Mouse (Mus musculus): ENCODE results near the gene Fosl2.
"Not testable (repeated sequence)": the region's sequence is repeated elsewhere in the genome, so short reads cannot be mapped to it uniquely, and the experiment has no call there.

The Fosl2 gene

DNA sequence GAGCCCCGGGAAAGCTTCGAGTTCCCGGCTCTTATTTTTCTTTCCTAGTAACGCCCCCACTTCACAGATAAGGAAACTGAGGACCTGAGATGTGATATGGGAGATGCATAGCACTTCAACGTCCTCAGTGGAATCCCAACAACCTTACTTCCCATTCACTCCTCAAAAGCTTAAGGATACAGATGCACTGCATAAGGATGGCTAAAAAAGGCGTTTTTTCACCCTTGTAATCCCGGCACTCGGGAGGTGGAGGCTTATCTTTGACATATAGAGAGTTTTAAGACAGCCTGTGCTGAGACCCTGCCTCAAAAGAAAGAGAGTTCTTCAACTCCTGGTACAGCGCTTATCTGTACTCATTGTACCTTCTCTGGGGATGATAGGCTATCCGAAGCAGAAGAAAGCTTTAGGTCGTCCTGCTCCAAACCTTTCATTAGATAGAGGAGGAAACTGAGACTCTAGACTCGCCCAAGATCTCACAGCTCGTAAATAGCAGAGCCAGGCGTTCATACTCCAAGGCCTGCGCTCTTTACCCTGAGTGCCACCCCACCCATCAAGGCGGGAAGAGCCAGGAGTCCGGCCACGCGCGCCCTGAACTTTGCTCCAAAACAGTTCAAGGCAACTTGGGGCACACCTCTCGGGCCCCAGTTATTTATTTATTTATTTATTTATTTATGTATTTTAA is 1.4 kb upstream of the Fosl2 start:
- DNase-seq (ENCODE audit: low spot score): peak; percentile 16

DNA sequence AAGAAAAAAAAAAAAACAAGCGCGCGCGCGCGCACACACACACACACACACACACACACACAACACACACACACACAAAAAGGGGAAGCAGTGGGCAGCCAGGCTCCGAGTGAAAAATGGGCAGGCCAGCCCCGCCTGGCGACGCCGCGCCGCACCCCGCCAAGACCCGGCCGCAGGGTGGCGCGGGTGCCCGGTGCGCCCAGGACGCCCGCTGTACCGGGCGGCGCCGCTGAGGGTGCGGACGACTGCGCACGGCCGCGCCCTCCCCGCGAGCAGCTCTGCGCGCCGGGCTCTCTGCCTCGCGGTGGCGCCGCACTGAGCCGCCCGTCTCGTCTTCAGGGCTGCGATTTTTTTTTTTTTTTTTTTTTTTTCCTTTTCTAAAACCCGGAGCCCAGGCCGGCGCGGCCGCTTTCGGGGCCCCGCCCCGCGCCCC is 682 bp upstream of the Fosl2 start:
- DNase-seq (ENCODE audit: low spot score): peak; percentile 33

DNA sequence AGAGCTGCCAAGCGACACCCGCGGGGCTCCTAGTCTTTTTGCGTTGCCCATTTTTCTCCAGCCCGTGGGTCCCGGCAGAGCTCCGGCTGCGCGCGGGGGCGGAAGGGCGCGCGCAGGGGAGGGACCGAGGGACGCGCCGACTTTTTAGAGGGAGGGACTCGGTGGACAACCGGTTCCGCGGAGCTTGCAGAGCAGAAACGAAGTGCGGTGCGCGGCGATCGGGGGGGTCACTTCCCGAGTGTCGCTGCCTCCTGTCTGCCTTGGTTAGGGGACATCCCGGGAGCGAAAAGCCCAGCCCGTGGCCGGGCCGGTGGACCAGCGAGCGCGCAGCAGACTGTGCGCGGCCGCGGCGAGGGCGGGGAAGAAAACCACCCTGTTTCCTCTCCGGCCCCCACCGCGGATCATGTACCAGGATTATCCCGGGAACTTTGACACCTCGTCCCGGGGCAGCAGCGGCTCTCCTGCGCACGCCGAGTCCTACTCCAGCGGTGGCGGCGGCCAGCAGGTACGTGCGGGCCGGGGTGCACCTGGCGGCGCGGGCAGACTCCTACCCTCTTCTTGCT is 781 bp downstream of the Fosl2 start:
- no peak for DNase-seq (ENCODE audit: low spot score)

DNA sequence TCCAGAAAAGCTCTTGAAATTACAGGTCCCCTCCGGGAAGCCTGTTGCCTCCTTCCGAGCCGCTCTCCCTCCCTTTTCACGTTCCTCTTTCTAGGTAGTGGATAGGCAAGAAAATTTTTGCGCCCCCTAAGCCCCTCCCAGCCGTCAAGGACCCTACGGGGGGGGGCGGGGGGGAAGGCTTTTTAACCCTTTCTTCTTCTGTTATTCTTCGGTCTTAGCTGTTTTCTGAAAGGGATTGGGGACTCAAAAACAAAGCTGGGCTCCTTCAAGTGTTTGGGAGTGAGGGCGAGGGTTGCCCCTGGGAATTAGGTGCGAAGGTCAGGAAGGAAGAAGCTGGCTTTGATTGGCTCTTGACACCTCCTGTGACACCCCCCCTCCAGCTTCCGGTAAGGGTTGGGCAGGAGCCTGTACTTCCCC is 1.5 kb downstream of the Fosl2 start:
- no peak for DNase-seq (ENCODE audit: low spot score)

DNA sequence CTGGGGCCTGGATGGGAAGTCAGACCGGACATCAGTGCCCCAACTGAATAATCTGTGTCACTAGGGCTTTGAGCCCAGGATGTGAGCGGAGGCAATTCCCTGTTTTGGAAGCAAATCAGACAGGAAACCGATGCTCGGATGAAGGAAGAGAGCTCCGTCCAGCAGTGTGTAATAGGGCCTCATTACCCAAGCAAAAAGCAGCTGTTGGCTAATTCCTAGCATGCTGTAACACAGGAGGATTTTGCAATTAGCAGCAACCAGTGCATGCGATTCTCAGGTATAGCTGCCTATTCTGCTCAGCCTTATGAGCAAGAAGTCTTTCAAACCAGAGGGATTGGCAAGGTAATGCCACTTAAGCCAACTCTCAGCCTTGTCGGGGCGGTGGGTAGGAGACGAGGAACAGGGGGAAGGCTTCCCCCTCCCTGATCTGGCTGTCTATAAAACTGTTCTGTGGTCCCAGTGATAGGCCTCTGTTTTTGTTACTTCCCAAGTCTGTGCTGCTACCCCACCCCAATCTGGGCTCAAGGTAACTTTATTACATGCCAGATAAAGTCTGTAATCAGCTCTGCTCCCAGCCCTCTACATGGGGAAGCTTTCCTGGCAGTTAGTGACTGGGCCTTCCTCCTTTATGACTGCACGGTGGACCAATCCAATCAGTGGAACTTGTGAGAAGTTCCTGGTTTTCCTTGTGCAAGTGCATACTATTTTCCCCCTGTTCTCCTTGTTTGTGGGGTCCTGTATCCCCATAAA is 3.0 kb downstream of the Fosl2 start:
- no peak for DNase-seq (ENCODE audit: low spot score)

DNA sequence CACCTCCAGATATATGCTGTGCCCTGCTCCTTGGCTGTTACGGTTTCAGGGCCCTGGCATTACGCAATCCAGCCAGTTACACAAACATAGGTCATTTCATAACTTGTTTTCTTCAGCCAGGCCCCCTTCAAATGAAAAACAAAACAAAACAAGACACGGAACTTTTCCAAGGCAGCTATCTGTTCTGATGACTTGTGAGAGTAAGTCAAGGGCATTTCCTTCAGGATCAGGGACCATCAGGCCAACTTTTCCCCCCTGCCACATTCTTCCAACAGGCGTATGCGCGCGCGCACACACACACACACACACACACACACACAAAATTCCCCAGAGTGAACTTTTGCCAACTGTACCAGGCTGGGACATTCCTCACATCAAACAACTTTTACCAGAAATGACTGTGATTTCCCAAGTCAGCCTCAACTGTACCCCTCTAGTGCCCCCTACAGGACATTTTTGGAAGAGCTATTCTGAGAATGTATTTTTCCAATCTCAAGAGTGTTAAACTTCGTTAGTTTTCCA is 4.0 kb downstream of the Fosl2 start:
- DNase-seq (ENCODE audit: low spot score): peak; percentile 88

DNA sequence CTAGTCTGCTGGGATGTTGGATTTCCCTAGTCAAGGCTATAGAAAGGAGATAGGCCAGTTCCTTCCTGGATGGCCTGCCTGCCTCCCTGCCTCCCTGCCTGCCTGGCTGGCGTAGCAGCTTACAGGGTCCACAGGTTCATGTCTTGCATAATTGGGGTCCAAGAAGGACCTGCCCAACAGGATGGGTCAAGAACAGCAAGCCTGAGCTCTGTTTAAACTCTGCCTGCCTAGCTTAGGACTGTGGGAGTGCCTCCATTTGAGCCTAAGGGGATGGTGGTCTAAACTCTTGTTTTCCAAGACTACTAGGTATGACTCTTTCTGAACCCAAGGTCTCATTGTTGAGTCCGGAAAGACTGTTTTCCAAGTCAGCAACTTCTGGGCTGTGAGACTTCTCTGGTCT is 6.3 kb downstream of the Fosl2 start:
- DNase-seq (ENCODE audit: low spot score): no peak

DNA sequence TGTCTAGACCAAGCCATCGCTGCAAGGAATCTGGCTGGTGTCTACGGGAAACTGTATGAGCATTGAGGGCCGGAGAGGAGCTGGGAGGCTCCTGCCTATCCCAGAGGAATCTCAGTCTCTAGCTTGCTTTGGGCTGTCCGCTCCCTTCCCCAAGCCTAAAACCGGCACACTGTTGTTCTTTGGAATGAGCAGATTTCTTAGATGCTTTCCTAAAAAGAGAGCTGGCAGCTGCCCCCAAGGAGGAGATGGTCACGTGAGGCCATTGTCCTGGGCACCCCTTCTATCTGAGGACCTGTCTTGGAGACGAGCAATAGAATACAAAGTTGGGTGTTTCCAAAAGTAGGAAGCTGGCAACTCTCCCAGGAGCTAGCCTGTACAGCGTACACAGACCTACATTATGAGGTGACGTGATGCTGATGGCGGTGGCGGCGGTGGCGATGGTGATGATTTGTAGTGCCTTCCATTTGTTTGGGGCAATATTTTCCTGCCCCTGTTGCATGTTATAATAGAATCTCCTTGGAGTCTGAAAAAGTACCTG is 7.9 kb downstream of the Fosl2 start:
- no peak for DNase-seq (ENCODE audit: low spot score)

DNA sequence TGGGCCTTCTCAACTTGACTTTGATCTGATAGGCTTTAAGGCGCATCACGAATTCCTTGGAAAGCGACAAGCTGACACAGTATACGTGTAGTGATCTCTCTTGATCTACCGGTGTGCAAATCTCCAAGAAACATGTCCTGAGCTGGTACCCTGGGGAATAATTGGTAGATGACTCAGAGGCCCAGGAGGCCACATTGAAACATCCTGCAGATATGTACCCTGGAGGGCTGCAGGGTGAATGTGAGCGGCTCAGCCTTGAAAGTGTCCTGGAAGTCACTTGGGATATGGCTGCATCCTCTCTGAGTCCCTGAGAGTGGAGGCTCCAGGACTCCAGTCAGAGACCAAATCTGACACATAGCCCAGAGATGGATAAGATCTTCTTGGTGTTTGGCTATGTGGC is 10.7 kb downstream of the Fosl2 start:
- no peak for DNase-seq (ENCODE audit: low spot score)

DNA sequence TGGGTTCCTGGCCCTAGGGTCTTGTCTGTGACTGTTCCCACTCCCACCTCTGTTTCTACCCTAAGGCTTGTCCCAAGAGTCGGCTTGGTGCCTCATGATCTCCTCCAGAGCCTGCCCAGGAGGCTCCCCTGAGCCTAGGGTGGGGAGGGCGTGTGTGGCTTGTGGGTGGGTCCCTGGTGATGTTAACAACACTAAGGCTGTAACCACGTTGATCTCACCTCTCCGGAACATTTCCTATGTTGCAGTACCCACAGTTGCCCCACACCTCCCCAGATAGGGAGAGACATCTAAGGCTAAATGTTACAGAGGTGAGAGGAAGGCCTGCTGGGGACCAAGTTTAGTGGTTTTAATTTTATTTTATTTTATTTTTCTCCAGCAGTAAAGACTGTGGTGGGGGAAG is 13.0 kb downstream of the Fosl2 start:
- DNase-seq (ENCODE audit: low spot score): no peak

DNA sequence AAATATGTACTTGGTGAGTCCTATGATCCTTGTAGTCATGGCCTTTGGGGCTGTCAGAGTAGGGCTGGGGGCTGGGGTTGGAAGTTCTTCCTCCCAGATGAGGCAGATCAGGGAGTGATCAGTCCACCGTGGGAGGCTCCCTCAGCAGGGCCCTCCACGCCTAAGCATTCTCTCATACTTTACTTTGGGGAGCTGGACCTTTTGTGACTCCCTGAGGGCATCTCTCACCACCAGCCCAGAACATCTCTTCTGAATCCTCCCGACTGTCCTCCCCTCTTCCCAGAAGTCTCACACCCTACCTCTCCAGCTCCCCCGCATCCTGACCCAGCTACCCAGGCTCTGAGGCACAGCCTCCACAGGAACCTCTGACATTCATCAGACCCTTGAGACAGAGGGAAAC is 15.6 kb downstream of the Fosl2 start:
- DNase-seq (ENCODE audit: low spot score): no peak

DNA sequence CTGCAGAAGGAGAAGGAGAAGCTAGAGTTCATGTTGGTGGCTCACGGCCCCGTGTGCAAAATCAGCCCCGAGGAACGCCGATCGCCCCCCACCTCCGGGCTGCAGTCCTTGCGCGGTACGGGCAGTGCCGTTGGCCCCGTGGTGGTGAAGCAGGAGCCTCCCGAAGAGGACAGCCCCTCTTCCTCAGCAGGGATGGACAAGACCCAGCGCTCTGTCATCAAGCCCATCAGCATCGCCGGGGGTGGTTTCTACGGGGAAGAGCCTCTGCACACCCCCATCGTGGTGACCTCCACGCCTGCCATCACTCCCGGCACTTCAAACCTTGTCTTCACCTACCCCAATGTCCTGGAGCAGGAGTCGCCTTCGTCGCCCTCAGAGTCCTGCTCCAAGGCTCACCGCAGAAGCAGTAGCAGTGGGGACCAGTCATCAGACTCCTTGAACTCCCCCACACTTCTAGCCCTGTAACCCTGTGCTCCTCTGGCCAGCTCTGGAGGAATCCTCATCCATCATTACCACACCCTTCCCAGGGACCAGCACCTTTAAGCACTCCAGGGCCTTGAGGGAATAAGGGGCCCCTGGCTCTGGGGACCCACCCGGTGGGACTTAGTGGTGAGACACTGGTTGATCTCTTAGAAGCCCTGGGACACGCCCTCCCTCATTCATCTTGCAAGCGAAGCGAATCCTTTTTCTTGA is 17.3 kb downstream of the Fosl2 start:
- DNase-seq (ENCODE audit: low spot score): no peak

DNA sequence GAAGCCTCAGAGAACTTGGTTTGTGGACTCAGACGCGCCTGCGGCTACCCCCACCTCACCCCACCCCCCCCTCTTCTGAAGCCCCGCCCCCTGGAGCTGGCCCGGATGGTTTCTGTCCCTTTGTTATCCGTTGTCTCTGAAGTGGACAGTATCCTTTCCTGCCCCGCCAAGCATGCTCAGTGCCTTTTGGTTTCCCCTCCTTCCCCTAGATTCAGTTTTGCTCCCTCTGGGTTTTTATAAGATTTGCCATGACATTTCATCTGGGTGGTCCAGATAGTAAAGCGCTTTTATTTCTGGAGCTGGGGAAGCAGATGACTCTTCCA is 17.8 kb downstream of the Fosl2 start:
- no peak for DNase-seq (ENCODE audit: low spot score)

DNA sequence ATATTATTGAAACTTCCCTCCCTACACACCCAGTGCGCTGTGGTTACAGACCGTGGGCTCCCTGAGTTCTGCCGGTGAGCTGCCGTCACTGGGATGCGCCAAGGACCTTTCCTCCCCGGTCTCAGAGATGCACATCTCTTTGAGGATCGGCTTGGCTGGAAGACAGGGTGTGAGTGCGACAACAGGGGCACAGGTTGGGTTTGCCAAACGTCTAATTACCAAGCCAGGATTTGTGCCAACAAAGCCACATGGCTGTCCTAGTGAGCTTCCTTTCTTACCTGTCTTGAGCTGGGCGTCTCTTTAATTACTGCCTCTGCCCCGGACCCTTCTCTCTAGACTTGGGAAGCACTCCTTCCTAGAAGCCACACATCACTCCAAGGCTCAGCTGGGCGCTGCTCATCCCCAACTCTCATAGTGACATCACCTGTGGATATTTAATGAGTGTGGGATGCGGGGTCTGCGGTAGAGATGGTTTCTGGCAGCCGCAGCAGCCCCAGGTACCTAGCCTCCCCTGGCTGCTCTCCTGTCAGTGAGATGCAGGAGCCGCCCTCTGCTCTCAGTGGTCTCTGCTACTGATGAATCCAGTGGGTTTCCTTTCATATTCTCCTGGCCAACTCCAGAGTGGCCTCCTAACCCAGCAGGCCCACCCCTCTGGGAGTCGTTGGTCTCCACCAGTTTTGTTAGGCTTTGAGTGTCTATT is 18.3 kb downstream of the Fosl2 start:
- no peak for DNase-seq (ENCODE audit: low spot score)

DNA sequence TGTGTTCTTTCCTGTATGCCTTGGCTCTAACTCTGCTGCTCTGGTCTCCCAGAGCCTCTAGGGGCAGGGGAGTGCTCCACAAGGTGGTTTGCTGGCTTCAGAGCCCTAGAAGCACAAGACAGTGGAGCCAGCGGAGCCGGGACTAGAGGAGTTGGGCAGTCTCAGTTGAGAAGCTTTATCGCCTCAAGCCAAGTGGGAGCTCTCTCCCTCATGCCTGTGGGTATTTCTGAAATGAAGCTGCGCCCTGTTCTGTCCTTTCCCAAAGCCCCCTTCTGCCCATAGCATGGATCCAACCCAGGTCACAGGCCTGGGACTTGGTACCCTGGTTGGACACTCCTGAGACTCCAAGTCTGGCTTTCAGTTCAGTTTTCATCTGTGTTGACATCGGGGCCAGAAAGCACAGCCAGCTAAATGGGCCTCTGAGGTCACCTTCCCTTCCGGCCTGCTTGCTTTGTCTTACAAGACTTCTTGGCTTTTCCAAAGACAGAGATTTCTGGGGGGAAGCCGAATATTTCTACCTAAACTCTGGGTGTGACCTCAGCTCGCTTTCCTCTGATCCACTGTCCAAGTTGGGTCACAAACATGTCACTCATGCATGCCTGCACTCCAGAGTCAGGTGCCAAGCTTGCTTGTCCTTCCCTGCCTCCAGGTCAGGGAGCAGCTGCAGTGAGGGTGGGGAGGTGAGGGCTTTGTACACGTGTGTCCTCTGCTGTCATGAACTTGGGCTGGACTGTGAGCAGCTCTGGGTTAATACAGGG is 19.5 kb downstream of the Fosl2 start:
- DNase-seq (ENCODE audit: low spot score): no peak

DNA sequence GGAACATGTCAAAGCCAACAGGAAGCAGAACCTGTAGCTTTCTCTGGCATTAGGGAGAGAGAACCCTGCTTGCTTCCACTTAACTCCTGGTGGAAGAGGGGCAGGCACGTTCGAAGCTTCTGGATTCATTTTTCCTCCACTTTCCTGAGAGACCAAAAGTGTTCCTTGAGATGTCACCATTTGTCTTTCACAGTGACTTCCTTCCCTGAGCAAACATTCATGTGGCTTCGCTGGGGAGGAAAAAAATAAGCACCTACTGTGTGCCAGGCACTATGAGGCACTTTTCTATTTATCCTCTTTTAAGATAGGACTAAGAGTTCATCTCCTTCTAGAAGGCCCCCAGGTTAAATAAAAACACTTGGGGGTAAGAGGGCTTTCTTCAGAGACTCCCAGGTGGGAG is 20.3 kb downstream of the Fosl2 start:
- no peak for DNase-seq (ENCODE audit: low spot score)

DNA sequence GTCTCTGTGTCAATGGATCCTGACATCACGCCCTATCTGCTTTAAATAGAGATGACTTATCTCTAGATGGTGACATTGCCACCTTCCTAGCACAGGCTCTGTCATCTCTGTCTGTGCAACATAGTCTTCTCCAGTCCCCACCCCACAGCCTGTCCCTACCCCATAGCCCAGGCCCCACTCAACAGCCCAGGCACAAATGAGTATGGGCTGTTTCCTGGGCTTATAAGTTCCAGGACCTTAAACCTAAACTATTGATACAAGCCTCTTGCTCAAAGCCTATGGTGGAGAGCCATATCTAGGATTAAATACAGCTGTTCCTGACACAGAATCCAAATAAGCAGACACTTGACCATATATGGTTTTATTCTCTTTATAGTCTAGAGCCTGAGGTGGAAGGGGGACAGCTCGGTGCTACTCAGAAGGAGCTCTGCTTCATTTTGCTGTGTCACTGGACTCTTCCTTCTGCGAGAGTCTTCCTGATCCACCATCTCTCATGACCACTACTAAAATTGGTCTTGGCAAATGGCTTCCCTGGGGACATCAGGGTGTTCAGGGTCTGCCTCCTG is 28.0 kb downstream of the Fosl2 start:
- no peak for DNase-seq (ENCODE audit: low spot score)

DNA sequence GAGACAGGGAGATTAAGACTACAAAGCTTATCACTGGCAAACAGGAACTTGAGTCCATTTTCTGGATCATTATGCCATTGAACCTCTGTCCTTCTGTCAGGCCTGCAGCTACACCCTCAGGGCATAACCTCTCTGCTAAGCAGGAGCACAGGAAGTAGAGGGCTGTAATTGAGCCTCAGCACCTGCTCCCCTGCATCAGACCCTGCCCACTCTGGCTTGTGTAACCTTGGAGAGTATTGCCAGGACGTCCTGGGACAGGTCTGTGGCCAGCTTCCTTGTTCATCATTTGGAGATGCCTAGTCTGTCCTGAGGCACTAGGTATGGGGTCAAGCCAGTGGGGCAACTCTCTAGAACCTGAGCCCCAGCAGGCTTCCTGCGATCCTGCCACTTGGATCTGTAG is 36.6 kb downstream of the Fosl2 start:
- no peak for DNase-seq (ENCODE audit: low spot score)

DNA sequence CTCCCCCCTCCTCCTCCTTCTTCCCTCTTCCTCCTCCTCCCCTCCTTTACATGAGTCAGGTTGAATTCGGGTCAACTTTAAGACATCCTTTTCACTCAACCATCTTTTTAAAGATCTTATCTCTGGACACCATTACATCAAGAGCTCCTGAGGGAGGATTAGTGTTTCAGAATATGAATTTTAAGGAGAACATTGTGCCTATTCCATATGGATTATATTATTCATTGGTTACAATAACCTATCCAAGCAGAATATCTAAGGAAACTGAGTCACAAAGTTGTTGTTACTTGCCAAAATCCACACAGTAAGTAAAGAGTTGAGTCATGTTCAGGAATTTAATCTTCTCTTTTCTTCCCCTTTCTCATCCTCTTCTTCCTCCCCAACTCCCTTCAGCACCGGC is 41.2 kb downstream of the Fosl2 start:
- DNase-seq (ENCODE audit: low spot score): no peak

DNA sequence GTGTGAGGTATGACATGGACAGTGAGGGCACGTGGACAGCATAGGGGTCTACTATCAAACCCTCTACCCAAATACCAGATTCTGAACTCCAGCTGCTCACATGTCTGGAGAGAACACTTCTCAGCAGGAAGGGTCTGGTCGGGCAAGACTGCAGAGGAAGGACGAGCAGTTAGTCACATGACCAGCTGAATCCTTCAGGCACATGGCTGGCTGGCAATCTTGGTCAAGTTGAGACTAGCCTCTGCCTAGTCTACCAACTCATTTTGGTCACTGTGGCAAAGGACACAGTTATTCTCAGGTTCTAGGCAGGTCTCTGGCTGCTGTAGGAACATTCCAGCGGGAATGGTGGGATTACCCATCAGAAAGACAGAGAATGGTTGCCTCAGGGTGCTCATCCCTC is 42.1 kb downstream of the Fosl2 start:
- DNase-seq (ENCODE audit: low spot score): no peak

DNA sequence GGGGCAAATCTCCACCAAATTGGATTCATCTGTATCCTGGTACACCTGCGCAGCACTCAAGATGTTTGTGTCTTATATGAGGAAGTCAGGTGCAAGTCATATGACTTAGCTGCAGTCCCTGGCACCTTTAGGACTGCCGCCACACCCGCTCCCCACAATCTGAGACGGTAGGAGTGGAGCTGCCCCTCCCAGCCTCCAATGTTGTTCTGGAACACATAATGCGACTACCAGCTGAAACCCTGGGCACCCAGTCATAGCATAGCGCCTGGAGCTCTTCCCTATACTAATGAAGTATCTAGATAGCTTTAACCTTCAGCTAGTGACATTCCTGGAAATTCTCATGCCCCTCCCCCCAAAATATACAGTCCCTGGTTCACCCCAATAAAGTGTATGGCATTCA is 43.1 kb downstream of the Fosl2 start:
- DNase-seq (ENCODE audit: low spot score): not testable (repeated sequence)

All from layer of hippocampus, adult 9-10 months (tissue).